Mouse (Mus musculus) lung, postnatal 10 days (tissue): ENCODE data around the gene Krtap5-2.
"Not testable (repeated sequence)": the region's sequence is repeated elsewhere in the genome, so short reads cannot be mapped to it uniquely, and the experiment has no call there.

Source experiments
- DNase-seq: peaks from one replicate; pipeline ENCODE4 v3.0.0; 2021

Krtap5-2 gene

DNA sequence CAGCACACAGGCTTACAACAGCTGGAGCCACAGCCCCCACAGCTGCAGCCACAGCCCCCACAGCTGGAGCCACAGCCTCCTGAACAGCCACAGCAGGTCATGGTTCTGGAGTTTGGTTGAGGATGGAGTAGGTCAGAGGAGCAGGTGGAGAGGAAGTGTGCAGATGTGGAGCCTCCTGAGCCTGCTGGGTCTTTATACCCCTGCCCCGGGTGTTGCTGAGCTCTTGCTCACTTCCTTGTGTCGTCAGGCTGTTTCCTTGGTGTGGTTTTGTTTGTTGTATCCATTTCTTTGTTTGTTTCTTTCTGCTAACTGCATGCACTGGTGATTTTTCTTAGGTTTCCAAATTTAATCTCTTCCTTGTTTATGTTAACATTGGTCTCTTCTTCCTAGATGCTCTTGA, 39.9 kb downstream of the Krtap5-2 start, which contains the start of gene Gm39115:
Gm39115 (minus strand) TSS at position 101 of the 400 bp plus-strand sequence.
- not testable (repeated sequence) for DNase-seq

DNA sequence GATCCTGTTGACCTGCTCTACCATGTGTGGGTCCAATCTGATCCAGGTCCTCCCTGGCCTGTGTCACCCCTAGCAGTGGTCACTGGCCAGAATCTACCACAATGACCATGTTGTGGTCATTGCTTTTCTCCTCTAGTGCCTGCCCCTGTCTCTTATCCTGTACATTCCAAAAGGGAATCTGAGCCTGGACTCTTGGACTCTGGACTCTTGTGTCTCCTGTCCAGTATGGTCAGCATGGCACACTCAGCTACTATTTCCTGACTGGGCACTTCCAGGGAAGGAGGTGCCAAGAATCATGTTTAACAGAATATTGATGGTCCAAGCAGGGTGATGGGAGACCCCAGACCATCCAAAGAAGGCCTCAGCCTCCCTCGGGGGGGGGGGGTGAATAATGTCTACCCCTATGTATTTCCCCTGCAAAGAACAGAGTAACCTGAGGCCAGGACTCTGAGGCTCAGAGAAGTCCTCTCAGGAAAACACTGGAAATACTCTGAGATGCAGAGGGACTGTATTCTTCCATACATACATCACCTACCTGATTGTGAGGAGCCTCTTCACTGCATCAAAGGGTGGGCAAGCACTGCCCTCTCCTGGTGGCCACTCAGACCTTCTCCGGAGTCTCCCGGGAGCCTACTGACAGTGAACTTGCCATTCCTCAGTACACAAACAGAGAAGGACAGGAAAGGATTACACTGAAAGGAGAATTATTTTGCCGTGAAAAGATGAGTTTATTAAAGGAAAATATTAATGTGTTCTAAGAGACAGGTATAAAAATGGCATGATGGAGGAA, 41.4 kb downstream of the Krtap5-2 start:
- DNase-seq: no peak

DNA sequence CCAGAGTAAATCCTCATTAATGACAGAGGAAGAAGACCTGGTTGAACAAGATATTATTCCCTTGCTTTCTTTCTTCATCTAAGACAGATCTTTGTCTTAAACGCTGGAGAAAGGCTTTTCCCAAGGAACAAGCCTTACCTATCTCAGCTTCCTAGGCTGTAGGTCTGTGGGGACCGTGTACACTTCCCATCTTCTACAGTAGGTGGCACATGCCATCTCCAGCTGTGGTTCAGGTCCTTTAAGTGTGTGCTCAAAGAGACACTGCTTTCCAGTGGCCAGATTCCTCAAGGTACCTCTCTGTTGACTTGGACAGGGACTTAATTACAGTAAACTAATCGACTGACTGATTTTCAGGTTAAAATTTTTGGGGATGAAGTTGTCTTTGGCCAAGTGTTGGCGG, 47.0 kb downstream of the Krtap5-2 start:
- no peak for DNase-seq
